Mouse (Mus musculus) G1E (cell line): ENCODE results near the gene Nphs1. TPM values are rescaled to one million over a fixed set of nuclear protein-coding genes. Genes with fewer than 3 reads are reported as not detected.

Experiments
- ATAC-seq: 2 replicates; pipeline ENCODE4 v1.8.0; 2016; ENCODE audit warnings: mild to moderate bottlenecking; ENCODE audit not compliant: insufficient number of reproducible peaks, poor library complexity, low FRiP score, severe bottlenecking; ENCODE audit errors: extremely low read depth
- DNase-seq: peaks from one replicate; pipeline ENCODE4 v3.0.0; 2012; ENCODE audit warnings: low spot score
- H3K27me3 ChIP-seq: 2 replicates; pipeline ENCODE4 v1.6.1; 2012; ENCODE audit warnings: mild to moderate bottlenecking, low read length, inconsistent platforms; ENCODE audit not compliant: insufficient read depth
- H3K36me3 ChIP-seq: replicated peaks from 2 replicates; pipeline ENCODE3; 2012; ENCODE audit warnings: mild to moderate bottlenecking, inconsistent platforms
- H3K4me1 ChIP-seq: 2 replicates; pipeline ENCODE4 v1.6.1; 2012; ENCODE audit warnings: low read depth, low read length, inconsistent platforms, mixed read lengths; ENCODE audit not compliant: insufficient read depth
- H3K4me3 ChIP-seq: 2 replicates; pipeline ENCODE4 v1.5.1; 2012; ENCODE audit warnings: low read depth, mild to moderate bottlenecking, inconsistent platforms, low read length, moderate library complexity, mixed read lengths
- H3K9me3 ChIP-seq: replicated peaks from 2 replicates; pipeline ENCODE4 v1.6.1; 2012; ENCODE audit warnings: inconsistent platforms
- CTCF ChIP-seq: IDR thresholded peaks from 2 replicates; pipeline ENCODE4 v1.5.1; 2012; ENCODE audit warnings: low read depth, low read length, inconsistent platforms, mixed read lengths
- GATA1 ChIP-seq: IDR thresholded peaks from 2 replicates; pipeline ENCODE4 v1.6.1; 2012; ENCODE audit warnings: borderline replicate concordance, low read length, inconsistent platforms, mixed read lengths
- GATA2 ChIP-seq: IDR thresholded peaks from 2 replicates; pipeline ENCODE4 v1.6.1; 2012; ENCODE audit warnings: low read depth, low read length, inconsistent platforms, borderline replicate concordance
- POLR2AphosphoS5 ChIP-seq: IDR thresholded peaks from 2 replicates; pipeline ENCODE4 v1.6.1; 2012; ENCODE audit warnings: low read depth, low read length, inconsistent platforms; ENCODE audit not compliant: insufficient replicate concordance
- TAL1 ChIP-seq: conservative IDR thresholded peaks from 2 replicates; pipeline ENCODE4 v1.6.1; 2012; ENCODE audit warnings: low read depth, low read length, inconsistent platforms, mixed read lengths
- polyA plus RNA-seq: library from polyadenylated mRNA; stranded (reverse); fragments of >175 nt; gene quantifications from 2 replicates; pipeline ENCODE4 v1.2.3, GENCODE M21; 2012
- total RNA-seq, 2 experiments: library from RNA; stranded (forward) in 1 of 2; stranded (reverse) in 1 of 2; fragments of 200-1000 nt in 1 of 2; fragments of >200 nt in 1 of 2; fragmentation: Nextera tagmentation in 1 of 2; gene quantifications; 2 replicates each; pipeline ENCODE4 v1.2.3; 2014 to 2017

Gene Nphs1
- total and polyA plus RNA-seq, 3 experiments: 0.11 TPM; not detected in 2

- no peak for DNase-seq
- Histone ChIP-seq H3K4me1 (no peaks in the 10 kb centered on the region), H3K27me3 (peaks cover 15% of the 10 kb centered on the region), H3K4me3 (no peak overlapping the region), H3K9me3 (no peaks in the 10 kb centered on the region), H3K36me3 (no peaks in the 10 kb centered on the region)
- TF ChIP-seq GATA1 (no peak), CTCF (no peak), POLR2AphosphoS5 (no peak), GATA2 (no peak), TAL1 (no peak)
- no peak for ATAC-seq
Measured at GRCm38 (mm10) chr7:30508061-30508460, 49.9 kb downstream of the Nphs1 start.

GRCm38 (mm10) chr7:30515003-30515760 lies 57.1 kb downstream of the Nphs1 start:
- no peak for TF ChIP-seq POLR2AphosphoS5
- no peak for TF ChIP-seq TAL1
- no peak for TF ChIP-seq CTCF
- TF ChIP-seq GATA1: no peak
- peaks cover 31% of the 10 kb centered on the region for H3K27me3 ChIP-seq
- no peak overlapping the region for H3K4me3 ChIP-seq
- H3K36me3 ChIP-seq: no peaks in the 10 kb centered on the region
- DNase-seq (no peak), ATAC-seq (no peak)
- no peaks in the 10 kb centered on the region for H3K4me1 ChIP-seq
- no peaks in the 10 kb centered on the region for H3K9me3 ChIP-seq

- Histone ChIP-seq H3K4me3 (no peak overlapping the region), H3K36me3 (peaks cover 10% of the 10 kb centered on the region), H3K4me1 (no peaks in the 10 kb centered on the region), H3K27me3 (peaks cover 30% of the 10 kb centered on the region), H3K9me3 (no peaks in the 10 kb centered on the region)
- DNase-seq (no peak), ATAC-seq (no peak)
- no peak for TF ChIP-seq CTCF
- no peak for TF ChIP-seq GATA2
- no peak for TF ChIP-seq POLR2AphosphoS5
- no peak for TF ChIP-seq GATA1
- no peak for TF ChIP-seq TAL1
Measured at GRCm38 (mm10) chr7:30518325-30518724, 60.2 kb downstream of the Nphs1 start.

GRCm38 (mm10) chr7:30520396-30520795 lies 62.3 kb downstream of the Nphs1 start:
- Histone ChIP-seq H3K27me3 (peaks cover 30% of the 10 kb centered on the region), H3K4me1 (no peaks in the 10 kb centered on the region), H3K36me3 (peaks cover 29% of the 10 kb centered on the region), H3K9me3 (no peaks in the 10 kb centered on the region), H3K4me3 (no peak overlapping the region)
- DNase-seq (no peak), ATAC-seq (no peak)
- no peak for TF ChIP-seq POLR2AphosphoS5
- TF ChIP-seq GATA1: no peak
- no peak for TF ChIP-seq CTCF

DNA sequence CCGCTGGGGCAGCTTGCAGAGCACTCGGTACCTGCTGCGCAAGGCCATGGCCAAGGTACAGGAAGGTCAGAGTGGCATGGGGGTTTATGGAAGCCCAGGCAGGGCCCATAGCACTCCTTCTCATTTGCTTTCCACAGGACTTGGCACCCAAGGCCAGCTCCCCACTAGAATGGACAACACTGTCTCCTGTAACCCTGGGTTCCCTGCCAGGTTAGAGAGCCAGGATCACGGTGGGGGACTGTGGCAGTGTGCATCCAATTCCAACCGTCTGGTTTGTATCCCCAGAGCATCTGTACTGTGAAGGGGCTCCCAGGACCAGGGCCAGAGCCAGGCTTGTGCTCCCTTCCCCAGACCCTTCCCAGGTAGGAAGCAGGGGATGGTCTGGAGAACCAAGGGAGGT lies 62.7 kb downstream of the Nphs1 start:
- Histone ChIP-seq H3K27me3 (peaks cover 26% of the 10 kb centered on the region), H3K9me3 (no peaks in the 10 kb centered on the region), H3K36me3 (peaks cover 34% of the 10 kb centered on the region), H3K4me1 (peaks cover 2% of the 10 kb centered on the region; the same call in 1 of the 2 replicates), H3K4me3 (no peak overlapping the region)
- DNase-seq: no peak
- ATAC-seq: no peak
- no peak for TF ChIP-seq GATA2
- TF ChIP-seq CTCF: no peak
- no peak for TF ChIP-seq GATA1
- no peak for TF ChIP-seq POLR2AphosphoS5
- no peak for TF ChIP-seq TAL1

DNA sequence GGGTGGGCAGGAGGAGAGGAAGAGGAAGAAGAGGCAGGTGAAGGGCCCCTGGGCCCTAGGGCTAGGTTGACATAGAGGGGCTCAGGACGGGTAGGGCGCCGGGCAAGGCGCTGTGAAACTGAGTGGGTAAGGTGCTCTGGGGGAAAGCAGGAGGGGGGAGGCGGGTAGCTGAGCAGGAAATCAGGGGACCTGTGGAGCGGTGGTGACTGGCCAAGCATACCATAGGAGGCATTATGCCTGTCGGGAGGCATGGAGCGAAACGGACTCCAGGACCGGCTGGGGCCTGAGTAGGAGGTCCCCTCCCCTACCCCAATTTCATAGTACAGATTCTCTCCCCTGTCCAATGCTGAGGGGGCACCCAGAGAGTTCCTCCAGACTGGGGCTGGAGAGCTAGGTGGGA lies 64.8 kb downstream of the Nphs1 start:
- DNase-seq (no peak), ATAC-seq (no peak)
- Histone ChIP-seq H3K4me3 (no peak overlapping the region), H3K4me1 (peaks cover 3% of the 10 kb centered on the region; the same call in 1 of the 2 replicates), H3K36me3 (peaks cover 54% of the 10 kb centered on the region), H3K27me3 (peaks cover 24% of the 10 kb centered on the region), H3K9me3 (no peaks in the 10 kb centered on the region)
- TF ChIP-seq POLR2AphosphoS5: no peak
- no peak for TF ChIP-seq TAL1
- TF ChIP-seq CTCF: no peak
- TF ChIP-seq GATA1: no peak
- no peak for TF ChIP-seq GATA2
